Mouse (Mus musculus) erythroid progenitor cell, adult 5-6 weeks (primary cell): Measurements from ENCODE around the gene Cabp4. TPM values are rescaled to one million over a fixed set of nuclear protein-coding genes. Genes with fewer than 3 reads are reported as not detected.

ENCODE experiments used
- ATAC-seq: replicated peaks from 2 replicates; pipeline ENCODE4 v1.8.0; 2016; ENCODE audit warnings: moderate number of reproducible peaks, mild to moderate bottlenecking, moderate TSS enrichment, inconsistent platforms; ENCODE audit not compliant: poor library complexity, low FRiP score, severe bottlenecking
- total RNA-seq, 2 experiments: library from RNA; stranded (forward) in 1 of 2; stranded (reverse) in 1 of 2; fragments of 150-400 nt in 1 of 2; fragments of 186-747, 209-891 nt in 1 of 2; gene quantifications; 2 replicates each; pipeline versions ENCODE4 v1.2.3 to v1.2.4; 2015 to 2017; ENCODE audit warnings: low replicate concordance in 2 of 2

Gene Cabp4
- total RNA-seq, 2 experiments from 2014 or later = not detected

- ATAC-seq = no peak
Measured at GRCm38 (mm10) chr19:4166678-4167476, 23.0 kb upstream of the Cabp4 start.

GRCm38 (mm10) chr19:4164721-4165120 lies 20.9 kb upstream of the Cabp4 start:
- ATAC-seq = no peak

- ATAC-seq = no peak
Measured at GRCm38 (mm10) chr19:4164100-4164499, 20.3 kb upstream of the Cabp4 start.

- no peak for ATAC-seq
Measured at GRCm38 (mm10) chr19:4163543-4163887, 19.7 kb upstream of the Cabp4 start.

- ATAC-seq = peak; percentile 88
Measured at GRCm38 (mm10) chr19:4162646-4163542, 19.1 kb upstream of the Cabp4 start, which contains the start of gene Rps6kb2. TSS of gene Rps6kb2 (minus strand) at chr19:4163354.

GRCm38 (mm10) chr19:4159049-4159448 lies 15.2 kb upstream of the Cabp4 start:
- ATAC-seq = no peak

GRCm38 (mm10) chr19:4156771-4157170 lies 12.9 kb upstream of the Cabp4 start:
- no peak for ATAC-seq

GRCm38 (mm10) chr19:4156073-4156579 lies 12.3 kb upstream of the Cabp4 start:
- no peak for ATAC-seq

- ATAC-seq = no peak
Measured at GRCm38 (mm10) chr19:4155223-4156072, 11.6 kb upstream of the Cabp4 start.

- ATAC-seq = no peak
Measured at GRCm38 (mm10) chr19:4154437-4155222, 10.8 kb upstream of the Cabp4 start.

GRCm38 (mm10) chr19:4153232-4153654 lies 9.4 kb upstream of the Cabp4 start, which contains the start of gene Ptprcap:
TSS of gene Ptprcap (plus strand) at chr19:4153604.
- ATAC-seq = no peak

- ATAC-seq = no peak
Measured at GRCm38 (mm10) chr19:4152445-4153231, 8.8 kb upstream of the Cabp4 start.

- ATAC-seq = no peak
Measured at GRCm38 (mm10) chr19:4151898-4152297, 8.1 kb upstream of the Cabp4 start.

GRCm38 (mm10) chr19:4151488-4151860 lies 7.6 kb upstream of the Cabp4 start:
- no peak for ATAC-seq

- ATAC-seq = no peak
Measured at GRCm38 (mm10) chr19:4150567-4151487, 7.0 kb upstream of the Cabp4 start.

- no peak for ATAC-seq
Measured at GRCm38 (mm10) chr19:4149764-4150461, 6.1 kb upstream of the Cabp4 start.

GRCm38 (mm10) chr19:4149283-4149682 lies 5.5 kb upstream of the Cabp4 start:
- ATAC-seq = no peak
